Mouse (Mus musculus) splenic B cell, adult 2 months (primary cell): ENCODE data around the gene Cask.

Source experiments
- DNase-seq: peaks from one replicate; pipeline ENCODE4 v3.0.0-alpha.2; 2011; ENCODE audit warnings: low read depth, low spot score
- H3K27me3 ChIP-seq: 2 replicates; pipeline ENCODE4 v1.6.1; 2012; ENCODE audit warnings: mild to moderate bottlenecking, low read length, moderate library complexity, mixed read lengths; ENCODE audit not compliant: control insufficient read depth, poor library complexity, insufficient read depth, severe bottlenecking
- H3K36me3 ChIP-seq: 2 replicates; pipeline ENCODE4 v1.6.1; 2012; ENCODE audit warnings: mild to moderate bottlenecking, low read length, moderate library complexity, mixed read lengths; ENCODE audit not compliant: control insufficient read depth, poor library complexity, insufficient read depth, severe bottlenecking

Cask gene

DNA sequence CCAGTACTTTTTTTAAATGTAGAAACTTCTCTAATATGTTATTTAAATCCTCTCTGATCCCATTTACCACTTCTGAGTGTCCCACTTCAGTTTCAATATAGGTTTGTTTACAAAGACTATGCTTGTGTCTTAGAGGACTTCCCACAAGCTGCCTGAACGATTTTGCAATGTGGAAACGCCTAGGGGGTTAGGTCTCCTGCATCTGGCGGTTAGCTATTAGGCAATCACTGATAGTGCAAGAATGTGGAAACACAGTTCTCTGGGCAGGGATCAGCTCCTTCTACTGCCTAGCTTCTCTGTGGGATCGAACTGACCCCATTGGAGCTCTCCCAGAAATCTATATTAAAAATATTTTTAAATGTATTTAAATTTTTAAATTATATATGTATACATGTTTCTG is at the start of gene Cask:
Cask (minus strand) TSS at position 83 of the 400 bp plus-strand sequence.
- no peaks in the 10 kb centered on the region for H3K36me3 ChIP-seq
- DNase-seq = no peak
- no peaks in the 10 kb centered on the region for H3K27me3 ChIP-seq

DNA sequence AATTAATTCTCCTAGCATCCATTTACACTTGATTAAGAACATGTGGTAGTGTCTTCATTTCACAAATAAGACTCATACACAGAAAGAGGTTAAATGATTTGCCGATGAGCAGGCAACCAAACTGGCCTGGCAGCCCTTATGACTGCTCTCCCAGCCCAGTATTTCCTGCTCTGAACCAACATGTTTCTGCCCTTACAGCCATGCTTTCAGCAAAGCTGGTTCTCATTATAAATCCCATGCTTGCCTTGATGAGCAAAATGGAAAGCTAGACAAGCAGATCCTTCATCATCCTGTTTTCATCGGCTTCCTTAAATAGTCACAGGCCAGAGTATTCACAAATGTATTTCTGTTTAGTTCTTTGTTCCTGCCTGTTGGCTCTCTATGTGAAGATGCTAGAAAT is 38.8 kb upstream of the Cask start:
- no peaks in the 10 kb centered on the region for H3K27me3 ChIP-seq
- H3K36me3 ChIP-seq = no peaks in the 10 kb centered on the region
- DNase-seq = no peak

DNA sequence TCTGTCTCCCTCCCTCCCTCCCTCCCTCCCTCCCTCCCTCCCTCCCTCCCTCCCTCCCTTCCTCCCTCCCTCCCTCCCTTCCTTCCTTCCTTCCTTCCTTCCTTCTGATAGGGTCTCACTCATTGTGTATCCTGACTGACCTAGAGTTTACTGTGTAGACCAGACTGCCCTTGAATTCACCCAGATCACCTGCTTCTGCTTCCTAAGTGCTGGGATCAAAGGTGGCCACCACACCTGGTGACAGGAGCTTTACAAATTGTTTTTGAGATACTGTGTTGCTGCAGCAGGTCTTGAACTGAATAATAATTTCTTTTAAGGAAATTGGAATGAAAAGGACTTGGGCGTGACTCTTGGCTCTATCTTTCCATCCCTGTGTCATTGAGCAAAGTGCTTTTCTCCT is 33.2 kb upstream of the Cask start:
- Histone ChIP-seq H3K36me3 (no peaks in the 10 kb centered on the region), H3K27me3 (no peaks in the 10 kb centered on the region)
- DNase-seq = no peak

DNA sequence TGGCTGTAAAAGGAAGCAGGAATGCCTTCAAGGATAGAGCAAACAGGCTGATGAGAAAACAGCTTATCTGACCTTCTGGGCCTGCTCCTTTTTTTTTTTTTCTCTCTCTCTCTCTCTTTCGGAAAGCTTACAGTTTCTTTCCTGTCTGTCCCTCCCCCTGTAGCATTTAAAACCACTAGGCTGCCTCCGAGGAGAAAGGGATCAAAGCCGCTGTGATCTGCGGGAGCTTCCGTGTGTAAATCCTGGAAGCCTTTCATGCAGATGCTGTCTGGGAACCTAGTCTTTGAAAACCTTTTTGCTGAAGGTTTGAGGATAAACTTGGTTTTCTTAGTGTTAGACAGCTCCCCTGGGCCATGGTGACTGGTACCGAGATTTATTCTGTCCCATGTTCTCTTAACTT is 30.8 kb upstream of the Cask start:
- Histone ChIP-seq H3K36me3 (no peaks in the 10 kb centered on the region), H3K27me3 (no peaks in the 10 kb centered on the region)
- DNase-seq = no peak

DNA sequence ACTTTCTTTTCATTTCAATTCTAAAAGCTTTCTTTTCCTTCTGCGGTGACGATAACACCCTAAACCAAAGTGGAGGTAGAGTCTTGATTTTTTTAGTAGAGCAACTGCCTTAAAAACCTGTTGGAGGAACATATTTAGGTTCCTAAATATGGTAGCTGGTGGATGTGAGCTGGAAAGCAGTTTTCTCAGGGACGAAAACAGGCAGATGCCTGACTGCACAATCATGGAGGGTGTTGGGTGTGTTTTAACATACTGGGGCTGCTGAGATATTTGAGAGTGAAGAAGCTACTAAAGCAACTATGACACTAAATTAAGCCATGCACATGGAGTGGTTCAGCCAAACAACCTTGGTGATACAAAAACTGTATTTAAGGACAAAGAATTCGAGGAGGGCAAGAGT is 9.0 kb upstream of the Cask start:
- no peaks in the 10 kb centered on the region for H3K27me3 ChIP-seq
- DNase-seq = no peak
- H3K36me3 ChIP-seq = no peaks in the 10 kb centered on the region

DNA sequence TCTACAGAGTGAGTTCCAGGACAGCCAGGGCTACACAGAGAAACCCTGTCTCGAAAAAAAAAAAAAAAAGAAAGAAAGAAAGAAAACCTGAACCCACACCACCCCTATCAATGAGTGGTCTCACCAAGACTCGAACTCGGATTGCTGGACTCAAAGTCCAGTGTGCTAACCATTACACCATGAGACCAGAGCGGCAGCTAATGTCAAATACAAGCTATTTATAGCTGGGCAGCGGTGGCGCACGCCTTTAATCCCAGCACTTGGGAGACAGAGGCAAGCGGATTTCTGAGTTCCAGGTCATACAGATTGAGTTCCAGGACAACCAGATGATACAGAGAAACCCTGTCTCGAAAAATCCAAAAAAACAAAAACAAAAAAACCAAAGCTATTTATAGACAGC is 7.9 kb upstream of the Cask start:
- no peaks in the 10 kb centered on the region for H3K36me3 ChIP-seq
- DNase-seq = no peak

DNA sequence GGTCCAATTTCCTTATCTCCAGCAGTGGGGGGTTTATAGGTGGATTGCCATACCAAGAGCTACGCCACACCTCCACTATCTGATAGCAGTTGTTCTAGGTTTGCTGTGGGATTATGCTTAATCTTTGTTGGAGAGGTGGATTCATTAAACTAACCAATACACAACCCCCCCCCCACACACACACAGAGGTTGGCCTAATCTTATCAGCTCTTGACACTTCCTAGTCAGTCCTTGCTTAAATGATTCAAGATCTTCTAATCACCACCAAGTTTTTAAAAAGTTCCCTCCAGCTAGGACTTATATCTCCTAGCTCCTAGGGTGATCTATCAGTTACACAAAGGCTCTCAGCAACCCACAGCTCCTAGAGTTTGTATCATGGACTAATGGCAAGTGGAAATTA is 2.7 kb downstream of the Cask start:
- no peaks in the 10 kb centered on the region for H3K36me3 ChIP-seq
- no peak for DNase-seq
- H3K27me3 ChIP-seq = no peaks in the 10 kb centered on the region

More for the DNA sequence above, 7.9 kb upstream of the Cask start:
- no peaks in the 10 kb centered on the region for H3K27me3 ChIP-seq

DNA sequence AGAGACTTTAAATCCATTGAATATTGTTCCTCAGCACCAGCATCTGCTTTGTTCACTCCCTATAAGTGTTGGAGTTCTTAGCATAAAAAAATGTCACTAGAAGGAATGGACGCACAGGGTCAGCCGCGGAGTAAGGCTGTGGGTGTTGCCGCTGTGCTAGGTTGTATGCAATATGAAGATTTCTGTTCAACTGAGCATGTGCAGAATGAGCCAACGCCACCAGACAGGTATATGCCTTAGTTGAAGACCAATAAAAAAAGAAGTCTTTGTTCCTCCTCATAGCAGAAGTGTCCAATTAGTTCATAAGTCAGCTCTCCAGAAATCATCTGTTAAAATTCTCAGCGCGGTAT is 3.7 kb downstream of the Cask start:
- DNase-seq = peak; percentile 23

DNA sequence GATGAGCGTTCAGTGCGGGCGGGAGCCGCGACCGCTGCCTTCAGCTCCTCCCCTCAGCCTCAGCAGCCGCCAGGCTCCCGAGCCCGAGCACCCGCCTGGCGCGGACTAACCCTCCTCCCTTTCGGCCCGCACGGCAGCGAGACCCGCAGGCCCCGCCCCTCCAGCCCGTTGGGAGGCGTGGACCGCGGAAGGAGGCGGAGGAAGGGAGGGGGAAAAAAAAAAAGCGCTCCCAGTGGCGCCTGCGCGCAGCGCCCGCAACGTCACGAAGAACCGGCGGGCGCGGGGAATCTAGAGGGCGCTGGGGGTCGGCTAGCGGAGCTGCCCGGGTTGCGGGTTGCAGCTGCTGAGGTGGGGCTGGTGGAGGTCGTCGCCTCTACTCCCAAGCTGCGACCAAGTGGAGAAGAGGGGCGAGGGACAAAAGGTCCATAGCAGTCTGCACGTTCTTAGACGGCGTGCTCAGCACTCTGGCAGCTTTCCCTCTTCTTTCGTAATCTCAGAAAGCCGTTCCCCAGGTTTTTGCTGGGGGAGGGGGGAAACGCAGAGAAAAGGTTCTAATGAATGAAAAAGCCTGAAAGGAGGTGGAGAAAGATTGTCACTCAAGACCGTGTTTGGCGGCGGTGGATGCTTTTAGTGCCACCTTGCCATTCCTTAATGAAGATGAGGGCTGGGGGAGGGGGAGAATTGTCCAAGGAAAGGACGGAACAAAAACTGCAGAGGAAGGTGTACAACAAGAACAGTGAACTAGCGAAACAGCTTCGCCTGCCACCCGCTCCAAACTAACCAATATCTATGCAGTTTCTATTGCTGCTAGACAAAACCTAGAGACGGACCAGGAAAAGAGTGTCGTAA is 4.3 kb downstream of the Cask start:
- peak; percentile 85 for DNase-seq
- Histone ChIP-seq H3K27me3 (no peaks in the 10 kb centered on the region), H3K36me3 (no peaks in the 10 kb centered on the region)

More for the DNA sequence above, 3.7 kb downstream of the Cask start:
- Histone ChIP-seq H3K36me3 (no peaks in the 10 kb centered on the region), H3K27me3 (no peaks in the 10 kb centered on the region)

DNA sequence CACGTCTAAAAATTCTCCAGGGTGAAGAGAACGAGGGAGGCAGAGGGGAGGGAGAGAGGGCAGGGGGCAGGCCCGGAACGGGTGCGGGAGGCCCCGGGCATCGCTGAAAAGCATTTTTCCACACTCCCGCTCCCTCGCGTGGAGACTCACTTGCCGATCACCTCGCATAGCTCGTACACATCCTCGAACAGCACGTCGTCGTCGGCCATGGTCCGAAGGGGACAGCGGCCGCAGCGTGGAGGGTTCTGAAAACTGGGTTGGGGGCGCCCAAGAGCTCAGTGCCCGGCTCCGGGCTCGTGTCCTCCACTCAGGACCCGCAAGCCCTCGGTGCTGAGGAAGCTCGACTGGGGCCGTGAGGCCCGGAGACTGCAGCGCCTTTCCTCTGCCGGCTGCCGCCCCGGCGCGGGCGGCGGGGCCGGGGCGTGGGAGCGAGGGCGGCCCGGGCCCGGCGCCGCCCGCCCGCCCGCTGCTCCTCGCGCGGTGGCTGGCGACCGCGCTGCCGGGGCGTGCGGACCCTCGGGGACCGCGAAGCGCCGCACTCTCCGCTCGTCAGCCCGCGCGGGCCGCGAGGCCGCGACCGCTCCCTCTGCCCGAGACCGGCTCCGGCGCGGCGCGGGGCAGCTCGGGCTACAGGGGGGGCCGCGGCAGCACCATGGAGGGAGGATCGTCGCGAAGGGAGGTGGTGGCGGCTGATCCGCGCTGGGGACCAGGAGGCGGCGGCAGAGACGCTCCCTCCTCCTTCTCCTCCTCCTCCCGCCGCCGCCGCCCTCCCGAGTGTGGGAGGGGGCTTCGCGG is 5.1 kb downstream of the Cask start:
- peak; percentile 19 for DNase-seq
- Histone ChIP-seq H3K36me3 (no peaks in the 10 kb centered on the region), H3K27me3 (no peaks in the 10 kb centered on the region)

DNA sequence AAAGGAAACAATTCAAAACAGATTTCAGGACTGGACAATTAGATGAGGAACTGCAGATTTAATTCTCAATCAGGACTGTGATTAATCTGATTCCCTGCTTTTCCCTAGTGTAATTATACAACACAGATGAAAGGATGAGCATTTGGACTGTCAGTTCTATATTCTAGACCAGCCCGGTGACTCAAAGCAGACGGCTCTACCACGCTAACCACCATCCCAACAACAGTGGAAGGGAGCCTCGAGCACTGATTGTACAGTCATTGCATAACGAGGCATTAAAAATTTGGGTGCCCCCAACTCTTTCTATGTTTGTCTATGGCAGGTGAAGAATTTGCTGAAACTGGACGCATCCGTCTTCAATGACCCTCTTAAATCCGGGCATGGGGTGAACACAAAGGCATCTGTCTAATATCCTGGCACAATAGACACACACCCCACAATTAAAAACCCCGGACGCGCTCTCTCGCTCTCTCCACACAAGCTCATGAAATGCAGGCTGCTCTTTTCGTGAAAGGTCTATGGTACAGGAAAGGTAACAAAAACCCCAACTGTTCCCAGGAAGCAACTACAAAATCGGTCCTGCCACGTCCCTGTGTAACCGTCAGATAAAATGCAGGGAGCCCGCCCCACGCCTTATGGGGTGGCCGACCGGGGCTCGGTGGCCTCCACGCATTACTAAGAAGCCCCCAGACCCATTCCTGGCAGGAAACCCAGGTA is 5.9 kb downstream of the Cask start:
- H3K36me3 ChIP-seq = no peaks in the 10 kb centered on the region
- DNase-seq = peak; percentile 4

DNA sequence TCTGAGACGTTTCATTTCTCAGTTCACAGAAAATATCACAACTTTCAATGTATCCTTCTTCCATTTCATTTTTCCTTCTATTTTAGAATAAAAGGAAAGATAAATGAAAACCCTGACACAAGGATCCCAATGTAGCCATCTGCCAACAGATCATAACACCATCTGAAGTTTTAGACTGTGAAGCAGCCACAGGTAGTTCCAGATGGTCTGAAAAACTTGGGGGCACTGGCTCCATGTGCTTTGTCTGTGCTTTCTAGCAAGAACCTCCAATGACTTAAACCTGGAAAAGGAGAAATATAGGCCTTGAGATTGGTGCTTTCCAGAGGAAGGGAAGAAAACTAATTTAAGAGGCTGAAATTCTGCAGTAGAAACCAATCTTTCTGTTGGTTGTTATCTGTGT is 28.4 kb downstream of the Cask start:
- DNase-seq = no peak
- Histone ChIP-seq H3K27me3 (no peaks in the 10 kb centered on the region), H3K36me3 (no peaks in the 10 kb centered on the region)

More for the DNA sequence above, 5.9 kb downstream of the Cask start:
- no peaks in the 10 kb centered on the region for H3K27me3 ChIP-seq

DNA sequence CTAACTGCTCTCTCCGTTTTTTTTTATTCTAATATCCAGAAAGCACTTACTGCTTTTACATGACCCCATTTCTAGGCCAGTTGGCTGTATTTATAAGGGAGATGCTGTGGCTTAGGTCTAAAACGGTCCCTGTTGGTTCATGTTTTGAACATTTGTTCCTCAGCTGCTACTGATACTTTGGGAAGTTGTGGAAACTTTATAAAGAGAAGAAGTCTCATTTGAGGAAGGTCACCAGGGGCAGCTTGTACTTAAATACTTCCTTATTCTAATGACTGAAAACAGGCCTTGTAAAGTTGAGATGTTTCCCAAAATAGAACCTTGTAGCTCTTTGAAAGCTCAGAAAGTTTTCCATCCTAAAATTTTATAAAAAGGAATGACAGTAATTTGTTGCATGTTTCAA is 52.4 kb downstream of the Cask start:
- no peaks in the 10 kb centered on the region for H3K27me3 ChIP-seq
- H3K36me3 ChIP-seq = no peaks in the 10 kb centered on the region
- no peak for DNase-seq

DNA sequence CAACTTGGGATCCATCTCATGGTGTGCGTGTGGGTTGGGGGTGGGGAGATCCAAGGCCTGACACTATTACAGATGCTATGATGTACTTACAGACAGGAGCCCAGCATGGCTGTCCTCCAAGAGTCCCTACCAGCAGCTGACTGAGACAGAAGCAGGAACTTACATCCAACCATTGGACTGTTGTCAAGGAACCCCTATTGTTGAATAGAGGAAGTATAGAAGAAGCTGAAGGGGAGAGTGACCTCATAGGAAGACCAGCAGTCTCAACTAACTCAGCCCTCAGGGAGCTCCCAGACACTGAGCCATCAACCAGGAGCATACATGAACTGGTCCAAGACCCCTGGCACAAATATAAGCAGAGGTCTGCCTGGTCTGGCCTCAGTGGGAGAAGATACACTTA is 85.5 kb downstream of the Cask start:
- no peak for DNase-seq
- Histone ChIP-seq H3K27me3 (no peaks in the 10 kb centered on the region), H3K36me3 (no peaks in the 10 kb centered on the region)

DNA sequence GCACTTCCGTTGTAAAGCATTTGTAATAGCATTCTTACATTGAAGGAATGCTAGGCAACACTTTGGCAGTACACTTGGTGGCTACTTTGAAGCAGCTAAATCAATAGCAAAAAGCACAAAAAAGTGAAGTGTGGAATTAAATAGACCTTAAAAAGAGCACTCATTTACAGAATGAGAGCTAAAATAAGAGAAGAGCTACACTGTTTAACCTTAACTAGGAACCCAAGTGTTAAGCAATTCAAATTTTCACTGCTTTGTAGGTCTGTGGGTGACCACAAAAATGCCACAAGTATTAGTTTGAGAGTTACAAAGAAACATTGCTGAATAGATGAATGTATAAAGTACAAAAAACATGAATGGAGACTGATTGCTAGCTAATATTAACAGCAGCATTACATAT is 86.1 kb downstream of the Cask start:
- Histone ChIP-seq H3K36me3 (no peaks in the 10 kb centered on the region), H3K27me3 (no peaks in the 10 kb centered on the region)
- no peak for DNase-seq
